Mouse (Mus musculus) liver, adult (tissue): Measurements from ENCODE around the gene Trim63.

Source experiments
- GATA4 ChIP-seq: IDR thresholded peaks from 2 replicates; pipeline ENCODE4 v1.6.1; 2014; ENCODE audit warnings: mild to moderate bottlenecking, low read length; ENCODE audit not compliant: insufficient replicate concordance

Trim63 gene

DNA sequence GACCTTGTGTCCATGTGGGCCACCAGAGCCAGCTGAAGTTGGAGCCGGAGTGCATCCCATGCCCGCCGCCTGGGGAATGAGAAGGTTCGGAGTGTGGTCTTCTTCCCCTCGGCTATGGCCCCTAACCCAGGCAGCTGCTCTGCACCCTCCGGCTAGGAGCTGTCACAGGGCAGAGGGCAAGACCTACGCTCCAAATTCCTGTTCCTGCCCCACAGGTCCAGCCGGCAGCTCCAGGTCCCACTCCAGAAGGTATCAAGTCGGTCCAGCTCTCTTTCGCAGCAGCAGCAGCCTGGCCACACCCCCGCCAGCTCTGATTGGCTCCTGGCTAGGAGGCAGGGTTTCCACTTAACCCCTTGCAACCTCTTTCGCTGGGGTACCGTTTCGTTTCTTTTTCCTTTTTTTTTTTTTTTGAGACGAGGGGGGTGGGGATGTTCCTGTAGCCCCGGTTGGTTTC, 57.4 kb downstream of the Trim63 start:
- no peak for TF ChIP-seq GATA4

DNA sequence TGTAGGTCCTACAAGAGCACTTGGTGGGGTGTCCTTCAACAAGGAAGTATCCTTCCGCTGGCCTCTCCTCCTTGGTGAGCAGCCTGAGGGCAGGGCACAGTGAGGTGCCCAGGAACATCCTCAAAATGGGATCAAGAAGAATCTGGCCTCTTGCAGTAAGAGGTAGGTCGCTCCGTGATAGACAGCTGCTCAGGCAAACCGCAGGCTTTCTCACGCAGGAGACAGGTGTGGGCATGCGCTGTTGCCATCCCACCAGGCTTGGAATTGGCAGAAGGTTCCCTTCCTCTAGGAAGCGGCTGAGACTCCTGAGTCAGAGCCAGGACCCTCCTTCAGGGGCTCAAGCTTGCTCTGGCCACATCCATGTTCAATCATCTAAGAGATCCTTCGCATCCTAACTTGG, 58.4 kb downstream of the Trim63 start:
- no peak for TF ChIP-seq GATA4

DNA sequence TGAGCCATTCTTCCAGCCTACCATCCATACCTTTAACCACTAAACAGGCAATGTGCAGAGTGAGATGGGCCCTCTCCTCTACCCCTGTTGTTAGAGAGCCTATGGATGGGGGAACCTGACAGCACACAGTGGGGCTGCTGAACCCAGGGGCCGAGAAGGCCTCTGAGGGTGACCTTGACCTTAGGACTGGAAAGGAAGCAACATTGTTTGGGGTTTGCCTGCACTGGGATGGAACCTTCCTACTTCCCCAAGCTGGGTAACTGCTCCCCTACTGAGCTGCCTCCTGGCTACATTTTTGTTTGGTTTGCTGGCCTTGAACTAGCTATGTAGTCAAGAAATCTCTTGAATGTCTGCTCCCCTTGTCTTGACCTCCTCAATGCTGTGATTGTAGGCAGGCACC, 59.4 kb downstream of the Trim63 start:
- no peak for TF ChIP-seq GATA4

DNA sequence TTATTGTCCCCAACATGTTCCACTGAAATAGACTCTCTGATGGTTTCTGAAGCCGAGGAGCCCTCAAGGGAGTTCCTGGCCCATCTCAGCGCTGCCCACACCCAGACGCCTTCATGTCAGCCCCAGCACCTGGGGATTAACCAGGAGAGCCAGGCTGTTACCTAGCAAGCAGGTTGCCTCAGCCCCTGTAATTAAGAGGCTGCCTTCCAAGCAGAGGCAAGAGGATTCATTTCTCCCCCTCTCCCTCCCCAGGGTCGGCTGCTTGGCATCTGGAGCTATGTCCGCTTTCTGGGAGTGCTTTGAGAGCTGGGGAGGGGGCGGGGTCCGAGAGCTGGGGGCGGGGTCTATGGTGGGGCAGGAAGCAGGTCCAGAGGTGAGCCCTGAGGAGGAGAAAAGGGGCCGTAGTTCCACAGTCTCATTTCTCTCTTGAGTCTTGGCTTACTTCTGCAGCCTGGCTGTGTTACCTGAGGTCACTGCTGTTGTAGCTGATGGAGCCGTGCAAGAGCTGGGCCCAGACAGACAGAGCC, 63.2 kb downstream of the Trim63 start:
- TF ChIP-seq GATA4, result no peak
